Mouse (Mus musculus): Measurements from ENCODE around the gene Prmt3.

GRCm38 (mm10) chr7:49847939-49848338 is 69.8 kb downstream of the Prmt3 start:
- TF ChIP-seq GATA1 (IDR thresholded peaks at IDR 0.05; ENCODE audit: borderline replicate concordance, low read length) (no peak), FLI1 (IDR thresholded peaks at IDR 0.05; ENCODE audit: low read length) (no peak)
